Mouse (Mus musculus): ENCODE results near the gene Ccdc58.
"Not testable (repeated sequence)": the region's sequence is repeated elsewhere in the genome, so short reads cannot be mapped to it uniquely, and the experiment has no call there.

Gene Ccdc58

GRCm38 (mm10) chr16:36071450-36072379 is at the start of gene Ccdc58, which contains the start of gene Fam162a:
TSS of gene Ccdc58 (plus strand) at chr16:36071685.
TSS of gene Fam162a (minus strand) at chr16:36071594.
- DNase-seq (ENCODE audit: inconsistent ontology term), result peak; percentile 96

GRCm38 (mm10) chr16:36028120-36028519 is 43.4 kb upstream of the Ccdc58 start:
- not testable (repeated sequence) for DNase-seq (ENCODE audit: inconsistent ontology term)

DNA sequence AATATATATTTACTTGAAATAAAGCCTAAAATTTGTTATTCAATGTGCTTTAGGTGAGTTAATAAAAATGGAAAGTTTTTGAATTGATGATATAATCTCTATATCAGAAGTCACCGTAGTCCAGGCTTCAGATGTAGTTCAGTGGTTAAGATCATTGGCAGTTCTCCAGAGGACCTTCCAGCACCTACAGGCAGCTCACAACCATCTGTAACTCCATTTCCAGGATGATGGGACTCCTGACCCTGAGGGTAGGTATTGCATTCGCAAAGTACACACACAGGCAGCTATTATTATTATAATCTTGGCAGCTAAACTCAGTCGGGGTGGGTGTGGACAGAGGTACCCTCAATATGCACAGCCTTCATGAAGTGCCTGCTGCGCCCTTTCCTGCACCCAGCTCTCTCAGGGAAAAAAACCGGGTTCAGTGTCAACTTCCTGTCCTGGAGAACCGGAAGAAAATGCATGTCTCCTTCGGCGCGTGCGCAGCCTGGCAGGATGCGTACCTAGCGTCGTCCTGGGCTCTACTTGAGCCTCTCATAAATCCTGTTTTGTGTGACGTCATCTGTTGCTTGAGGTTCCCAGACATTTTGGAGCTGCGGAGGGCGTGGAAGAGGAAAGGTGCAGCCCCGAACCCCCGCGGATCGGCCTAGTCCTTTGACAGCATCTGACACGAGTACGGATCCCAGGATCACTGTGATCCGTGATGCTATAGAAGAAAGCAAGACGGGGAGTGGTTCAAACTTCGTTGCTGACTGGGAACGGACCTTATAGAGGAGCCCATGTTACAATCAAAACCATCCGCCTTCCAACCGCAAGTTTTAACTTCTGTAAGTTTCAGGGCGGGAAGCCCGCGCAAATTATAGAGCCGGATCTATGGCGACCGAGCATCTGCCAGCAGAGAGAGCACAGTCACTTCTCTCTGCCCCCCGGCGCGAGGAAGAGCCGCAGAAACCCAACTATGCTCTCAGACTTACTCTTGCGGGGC is 30.6 kb upstream of the Ccdc58 start, which contains the start of gene Wdr5b:
Gene Wdr5b, plus strand, starts transcription at position 551 of the 985 bp plus-strand sequence.
- peak; percentile 94 for DNase-seq (ENCODE audit: inconsistent ontology term)

- no peak for DNase-seq (ENCODE audit: inconsistent ontology term)
Observed at GRCm38 (mm10) chr16:36041625-36042020, 29.9 kb upstream of the Ccdc58 start.

DNA sequence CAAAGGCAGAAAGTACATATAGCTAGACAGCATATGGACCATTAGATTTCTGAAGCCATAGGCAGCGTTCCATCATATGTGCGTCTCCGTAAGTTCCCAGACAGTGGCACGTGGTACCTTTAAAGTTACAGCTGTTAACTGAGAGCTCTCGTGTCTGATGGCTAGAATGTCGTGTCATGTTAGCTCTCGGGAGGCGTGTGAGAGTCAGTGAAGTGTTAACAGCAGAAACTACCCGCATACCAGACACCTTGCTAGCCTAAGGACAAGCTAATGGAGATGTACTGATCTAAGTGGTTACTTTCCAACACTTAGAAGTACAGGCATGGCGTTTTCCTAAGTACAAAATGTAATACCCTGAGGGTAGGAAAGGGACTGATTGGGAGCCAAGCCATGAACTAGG is 28.4 kb upstream of the Ccdc58 start:
- no peak for DNase-seq (ENCODE audit: inconsistent ontology term)

- DNase-seq (ENCODE audit: inconsistent ontology term), result no peak
Observed at GRCm38 (mm10) chr16:36043964-36044363, 27.5 kb upstream of the Ccdc58 start.

DNA sequence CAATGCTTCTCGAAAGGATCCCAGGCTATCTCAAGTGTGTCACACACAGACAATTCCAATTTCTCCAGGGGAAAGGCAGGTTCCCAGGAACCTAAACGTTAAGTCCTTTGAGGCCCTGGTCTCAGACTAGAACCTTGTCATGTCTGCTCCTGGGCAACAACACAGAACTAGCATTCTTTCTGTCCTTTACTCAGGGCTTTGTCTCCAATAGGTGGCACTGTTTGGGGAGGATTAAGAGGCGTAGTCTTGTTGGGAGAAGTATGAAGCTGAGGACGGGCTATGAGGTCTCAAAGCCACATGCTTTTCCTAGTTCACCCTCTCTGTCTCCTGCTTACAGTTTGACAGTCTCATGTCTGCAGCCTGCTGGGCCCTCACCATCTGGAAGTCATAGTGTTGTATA is 23.9 kb upstream of the Ccdc58 start:
- no peak for DNase-seq (ENCODE audit: inconsistent ontology term)

- DNase-seq (ENCODE audit: inconsistent ontology term), result no peak
Observed at GRCm38 (mm10) chr16:36051491-36051890, 20.0 kb upstream of the Ccdc58 start.

- DNase-seq (ENCODE audit: inconsistent ontology term), result no peak
Observed at GRCm38 (mm10) chr16:36053524-36054275, 17.8 kb upstream of the Ccdc58 start.

DNA sequence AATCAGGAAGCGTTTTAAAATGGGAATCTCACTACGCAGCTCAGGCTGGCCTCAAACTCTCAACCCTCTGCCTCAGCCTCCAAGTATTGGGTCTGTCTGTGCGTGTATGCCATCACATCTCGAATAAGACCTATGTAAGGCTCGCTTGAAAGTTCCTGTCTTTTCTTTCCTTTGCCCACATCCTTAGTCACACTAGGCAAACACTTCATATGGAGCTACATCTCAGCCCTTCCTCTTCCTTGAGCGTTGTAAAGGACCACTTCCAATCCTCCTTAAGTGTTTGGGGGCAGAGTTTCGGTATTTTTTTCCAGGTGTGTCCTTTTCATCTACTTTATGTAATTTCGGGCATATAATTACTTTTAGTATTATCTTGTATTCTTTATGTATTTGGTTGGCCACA is 16.6 kb upstream of the Ccdc58 start:
- no peak for DNase-seq (ENCODE audit: inconsistent ontology term)

- DNase-seq (ENCODE audit: inconsistent ontology term), result no peak
Observed at GRCm38 (mm10) chr16:36056416-36056815, 15.1 kb upstream of the Ccdc58 start.

DNA sequence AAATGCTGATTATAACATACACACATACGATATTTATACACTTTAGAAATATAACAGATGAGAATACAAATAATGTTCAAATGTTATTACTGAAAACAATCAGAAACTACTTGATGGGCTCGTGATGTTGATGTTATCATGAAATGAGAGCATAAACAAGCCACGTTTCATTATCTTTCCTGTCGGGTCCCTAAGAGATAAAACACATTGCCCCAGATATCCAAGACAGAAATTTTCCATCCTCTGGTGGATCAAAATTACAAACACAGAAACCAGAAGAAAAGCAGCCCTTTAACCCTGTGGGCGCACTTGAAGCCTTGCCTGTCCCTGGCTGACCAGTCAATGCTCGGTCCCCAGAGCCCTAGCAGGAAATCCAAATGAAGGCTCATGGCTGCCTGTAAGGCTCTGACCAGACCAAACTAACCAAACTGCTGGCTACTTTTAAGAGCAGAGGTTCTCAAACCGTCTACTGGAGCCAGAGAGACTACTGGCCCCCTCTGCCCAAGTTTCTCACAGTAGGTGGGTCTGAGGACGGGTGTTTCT is 13.5 kb upstream of the Ccdc58 start:
- DNase-seq (ENCODE audit: inconsistent ontology term), result no peak

DNA sequence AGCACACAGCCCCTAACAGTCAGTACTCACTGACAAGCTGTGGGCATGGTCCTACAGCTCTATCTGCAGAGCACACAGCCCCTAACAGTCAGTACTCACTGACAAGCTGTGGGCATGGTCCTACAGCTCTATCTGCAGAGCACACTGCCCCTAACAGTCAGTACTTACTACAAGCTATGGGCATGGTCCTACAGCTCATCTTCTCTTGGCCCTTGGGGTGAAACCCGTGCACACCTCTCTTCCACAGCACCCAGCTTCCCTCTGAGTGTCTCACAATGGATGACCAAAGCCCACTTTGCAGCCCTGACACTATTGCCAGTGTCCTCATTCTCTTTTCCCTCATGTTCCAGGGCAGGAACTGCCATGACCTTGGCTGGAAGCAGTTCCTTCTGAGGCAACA is 9.0 kb upstream of the Ccdc58 start:
- not testable (repeated sequence) for DNase-seq (ENCODE audit: inconsistent ontology term)

- DNase-seq (ENCODE audit: inconsistent ontology term), result peak; percentile 52
Observed at GRCm38 (mm10) chr16:36063315-36063714, 8.2 kb upstream of the Ccdc58 start.

GRCm38 (mm10) chr16:36064904-36065303 is 6.6 kb upstream of the Ccdc58 start:
- DNase-seq (ENCODE audit: inconsistent ontology term), result no peak

GRCm38 (mm10) chr16:36067694-36068093 is 3.8 kb upstream of the Ccdc58 start:
- no peak for DNase-seq (ENCODE audit: inconsistent ontology term)

DNA sequence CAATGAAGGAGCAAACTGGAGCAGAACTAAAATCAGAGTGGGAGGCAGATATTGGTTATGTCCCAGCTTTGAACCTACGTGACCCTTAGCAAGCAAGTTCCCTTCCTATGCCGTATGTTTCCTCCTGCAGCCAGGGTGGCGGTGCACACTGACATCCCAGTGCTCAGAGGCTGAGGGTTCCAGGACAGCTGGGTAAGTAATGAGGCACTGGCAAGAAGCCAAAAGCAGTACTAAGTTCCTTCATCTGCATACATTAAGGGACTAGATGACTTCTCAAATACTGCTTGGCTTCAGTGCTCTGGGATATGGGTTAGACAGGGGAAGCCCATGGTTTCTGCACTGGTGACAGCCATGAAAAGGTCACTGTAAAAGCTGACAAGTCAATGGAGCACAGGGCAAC is 3.1 kb upstream of the Ccdc58 start:
- DNase-seq (ENCODE audit: inconsistent ontology term), result no peak

DNA sequence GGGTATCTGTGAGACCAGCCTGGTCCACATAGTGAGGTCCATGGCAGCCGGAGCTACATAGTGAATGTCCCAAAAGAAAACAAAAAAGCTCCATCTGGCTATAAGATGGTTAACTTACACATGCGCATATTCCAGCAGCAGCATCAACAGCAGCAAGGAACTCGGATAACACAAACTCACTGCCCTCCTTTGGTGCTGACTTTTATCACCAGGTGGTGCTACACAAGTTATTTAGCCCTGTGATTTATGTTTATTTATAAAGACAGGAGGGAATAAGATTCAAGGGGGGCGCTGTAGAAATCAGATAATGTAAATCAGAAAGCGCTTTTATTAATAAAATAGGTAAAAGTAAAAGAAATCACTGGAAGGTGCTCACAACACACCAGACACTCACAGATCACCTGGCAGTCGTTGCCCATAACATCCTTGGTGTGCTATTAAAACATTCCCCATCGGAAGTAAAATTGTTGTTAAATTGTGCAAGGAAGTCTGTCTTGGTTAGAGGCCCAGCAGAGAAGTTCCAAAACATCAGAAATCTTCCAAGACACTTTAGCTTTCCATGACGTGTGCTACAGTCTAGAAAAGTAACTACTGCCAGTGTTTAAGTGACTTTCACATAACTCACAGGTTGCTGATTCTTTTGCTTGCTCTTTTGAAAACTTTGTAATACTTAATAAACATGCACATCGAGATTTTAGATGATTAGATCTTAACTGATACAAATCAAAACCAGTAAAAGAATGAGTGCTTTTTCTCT is 1.5 kb upstream of the Ccdc58 start:
- DNase-seq (ENCODE audit: inconsistent ontology term), result peak; percentile 12

DNA sequence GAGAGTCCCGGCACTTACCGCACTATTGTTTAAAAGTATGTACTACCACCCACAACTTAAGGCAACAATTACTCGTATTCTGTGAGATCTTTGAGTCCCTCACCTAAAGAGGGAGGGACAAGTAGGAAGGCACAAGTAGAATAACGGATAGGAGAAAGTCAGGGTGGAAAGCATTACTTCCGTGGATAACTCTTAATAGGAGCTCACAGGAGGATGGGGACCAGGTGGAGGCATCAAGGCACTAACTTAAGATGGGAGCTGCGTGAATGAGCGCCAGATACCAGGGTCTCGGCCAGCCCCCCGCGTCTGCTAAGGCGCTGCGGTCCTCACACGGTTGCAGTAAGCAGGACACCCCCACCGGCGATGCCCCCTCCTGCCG is 425 bp upstream of the Ccdc58 start:
- DNase-seq (ENCODE audit: inconsistent ontology term), result no peak

DNA sequence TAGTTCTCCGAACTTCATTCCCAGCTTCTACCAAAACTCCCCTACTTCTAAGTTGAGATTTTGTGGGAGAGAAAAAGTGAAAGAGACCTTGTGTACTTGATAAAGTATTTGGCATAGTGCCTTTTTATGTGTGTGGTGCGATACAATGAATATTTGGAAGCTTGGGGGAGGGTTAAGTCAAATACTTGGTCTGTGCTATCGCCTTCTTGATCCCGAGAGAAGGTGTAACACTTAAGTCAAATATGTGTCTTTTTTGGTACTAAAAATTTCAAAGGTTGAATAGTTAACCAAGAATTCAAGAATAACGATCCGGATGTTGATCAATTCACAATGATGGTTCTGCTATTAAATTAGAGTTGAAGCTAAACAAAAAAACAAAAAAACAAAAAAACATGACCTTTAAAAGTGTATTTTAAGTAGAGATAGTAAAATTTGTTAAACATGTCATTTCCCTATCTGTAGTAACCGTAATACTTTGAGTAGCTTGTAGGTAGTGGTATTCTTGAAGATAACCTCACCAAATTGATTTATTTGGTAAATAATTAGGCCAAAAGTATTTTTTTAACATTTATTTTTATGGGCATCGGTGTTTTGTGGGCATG is 1.0 kb downstream of the Ccdc58 start:
- DNase-seq (ENCODE audit: inconsistent ontology term), result no peak

All from Muller cell, postnatal 12 days (primary cell).